Comparison of ENCODE assay signal across 15 mouse cellular contexts in genomic region chr9:34974326-34974725, GRCm38 (mm10).
"Had no signal": no experiment of that assay in that cellular context is flagged by ENCODE, and none has a peak within 500 bp of the region (broad histone marks: within the 10 kb centered on the region; RNA-seq: fewer than 3 reads in every experiment).

No protein-coding gene starts in this region.

- DNase-seq: liver, postnatal 0 days; lung, adult 2 months; lung, postnatal 14 days; lung, postnatal 36 days; right cerebral cortex, postnatal 14 days; thymus, adult 18-20 months; thymus, postnatal 14 days; thymus, postnatal 36 days had no signal

- H3K4me1 ChIP-seq: lung, embryonic 15.5 days; megakaryocyte, embryonic 14.5 days; neural tube, embryonic 12.5 days had no signal

- H3K27me3 ChIP-seq: lung, embryonic 15.5 days; midbrain, embryonic 13.5 days; midbrain, embryonic 15.5 days; neural tube, embryonic 12.5 days had no signal

- H3K27ac ChIP-seq: lung, embryonic 15.5 days; macrophage; midbrain, embryonic 13.5 days; midbrain, embryonic 15.5 days; neural tube, embryonic 12.5 days had no signal

- ATAC-seq: liver, postnatal 0 days; lung, postnatal 0 days; midbrain, embryonic 13.5 days; midbrain, embryonic 15.5 days had no signal

- H3K4me3 ChIP-seq: lung, embryonic 15.5 days; megakaryocyte, embryonic 14.5 days; midbrain, embryonic 13.5 days; midbrain, embryonic 15.5 days; neural tube, embryonic 12.5 days had no signal
